Mouse (Mus musculus) heart, postnatal 14 days (tissue): ENCODE measurements at regions not wholly inside any gene's neighbourhood (a gene's known extent, or its start where the extent isn't known, plus 50 kb on each side); places are given as distances from the start of the nearest gene placed in this dataset.

Experiments
- DNase-seq, 2 experiments: peaks; one replicate each; pipeline ENCODE4 v3.0.0; 2021 to 2022
- intact Hi-C: fragments of 180-260 bp; cut with DNase I; formaldehyde crosslinking; loops from one replicate; pipeline ENCODE4 v1.15.1; 2025

GRCm38 (mm10) chr14:105056171-105056570 lies 121.0 kb downstream of the Rbm26 start:
- DNase-seq: no peak
- intact Hi-C loops: no loop called here

- intact Hi-C loops: no loop called here
- no peak for DNase-seq
These were observed 138.3 kb downstream of the Rbm26 start for GRCm38 (mm10) chr14:105038798-105039197.

GRCm38 (mm10) chr14:105034712-105035377 lies 142.3 kb downstream of the Rbm26 start:
- DNase-seq: peak in 1 of 2 experiments; percentile 2
- intact Hi-C loops: no loop called here

GRCm38 (mm10) chr14:105019971-105020370 lies 157.2 kb downstream of the Rbm26 start:
- DNase-seq: no peak
- intact Hi-C loops: no loop called here

GRCm38 (mm10) chr14:105016089-105016846 lies 160.9 kb downstream of the Rbm26 start:
- intact Hi-C loops: no loop called here
- no peak for DNase-seq

GRCm38 (mm10) chr14:105015278-105015677 lies 161.8 kb downstream of the Rbm26 start:
- no peak for DNase-seq
- intact Hi-C loops: no loop called here

- intact Hi-C loops: no loop called here
- no peak for DNase-seq
These were observed 166.4 kb downstream of the Rbm26 start for GRCm38 (mm10) chr14:105010742-105011141.

- DNase-seq: no peak
- intact Hi-C loops: no loop called here
These were observed 168.8 kb downstream of the Rbm26 start for GRCm38 (mm10) chr14:105008331-105008730.

- intact Hi-C loops: no loop called here
- DNase-seq: no peak
These were observed 183.1 kb downstream of the Rbm26 start for GRCm38 (mm10) chr14:104994066-104994465.

GRCm38 (mm10) chr14:104966046-104966445 lies 211.1 kb downstream of the Rbm26 start:
- DNase-seq: no peak
- intact Hi-C loops: no loop called here

- DNase-seq: no peak
- intact Hi-C loops: no loop called here
These were observed 233.7 kb downstream of the Rbm26 start for GRCm38 (mm10) chr14:104943450-104943849.

GRCm38 (mm10) chr14:104939961-104940360 lies 237.2 kb downstream of the Rbm26 start:
- DNase-seq: no peak
- intact Hi-C loops: no loop called here

- intact Hi-C loops: no loop called here
These were observed 239.9 kb downstream of the Rbm26 start for GRCm38 (mm10) chr14:104937083-104937864.

GRCm38 (mm10) chr14:104935956-104936355 lies 241.2 kb downstream of the Rbm26 start:
- no peak for DNase-seq
- intact Hi-C loops: no loop called here

More at GRCm38 (mm10) chr14:104937083-104937864, 239.9 kb downstream of the Rbm26 start:
- DNase-seq: no peak

GRCm38 (mm10) chr14:104905706-104906105 lies 271.4 kb downstream of the Rbm26 start:
- no peak for DNase-seq
- intact Hi-C loops: no loop called here

- intact Hi-C loops: no loop called here
- no peak for DNase-seq
These were observed 274.8 kb downstream of the Rbm26 start for GRCm38 (mm10) chr14:104902120-104903027.

- DNase-seq: no peak
- intact Hi-C loops: no loop called here
These were observed 276.1 kb downstream of the Rbm26 start for GRCm38 (mm10) chr14:104901072-104901471.

- intact Hi-C loops: no loop called here
- no peak for DNase-seq
These were observed 305.9 kb downstream of the Rbm26 start for GRCm38 (mm10) chr14:104871203-104871602.

- peak in 1 of 2 experiments; percentile 1 for DNase-seq
- intact Hi-C loops: no loop called here
These were observed 309.6 kb downstream of the Rbm26 start for GRCm38 (mm10) chr14:104867540-104867939.

GRCm38 (mm10) chr14:104863881-104864280 lies 313.2 kb downstream of the Rbm26 start:
- no peak for DNase-seq
- intact Hi-C loops: no loop called here
